Mouse (Mus musculus): ENCODE results near the gene Mylk3. TPM values are rescaled to one million over a fixed set of nuclear protein-coding genes. Genes with fewer than 3 reads are reported as not detected.

Gene Mylk3
- polyA plus RNA-seq (2015; fragmentation: Nextera tagmentation; extraction: Ambion mirVana) = 214 and 224 TPM in 2 replicates

GRCm38 (mm10) chr8:85386205-85386604 is at the start of gene Mylk3:
Gene Mylk3 (minus strand): TSS chr8:85386345.
- Histone ChIP-seq H3K9ac (no peak within 1 kb of the TSS), H3K4me1 (replicated peaks) (peaks cover 35% of the 10 kb centered on the region), H3K27ac (peak within 1 kb of the TSS; percentile 58), H3K27me3 (no peaks in the 10 kb centered on the region), H3K4me3 (no peak within 1 kb of the TSS), H3K4me2 (peak within 1 kb of the TSS; percentile 13; the same call in 1 of the 2 replicates), H3K36me3 (no peaks in the 10 kb centered on the region), H3K9me3 (replicated peaks) (no peaks in the 10 kb centered on the region)
- ATAC-seq (replicated peaks; ENCODE audit: insufficient number of reproducible peaks, insufficient read depth, low FRiP score, low read depth) = peak; percentile 81; the same call in 1 of the 2 replicates
- WGBS = 50% methylated on average over 6 of the region's 6 CpGs

DNA sequence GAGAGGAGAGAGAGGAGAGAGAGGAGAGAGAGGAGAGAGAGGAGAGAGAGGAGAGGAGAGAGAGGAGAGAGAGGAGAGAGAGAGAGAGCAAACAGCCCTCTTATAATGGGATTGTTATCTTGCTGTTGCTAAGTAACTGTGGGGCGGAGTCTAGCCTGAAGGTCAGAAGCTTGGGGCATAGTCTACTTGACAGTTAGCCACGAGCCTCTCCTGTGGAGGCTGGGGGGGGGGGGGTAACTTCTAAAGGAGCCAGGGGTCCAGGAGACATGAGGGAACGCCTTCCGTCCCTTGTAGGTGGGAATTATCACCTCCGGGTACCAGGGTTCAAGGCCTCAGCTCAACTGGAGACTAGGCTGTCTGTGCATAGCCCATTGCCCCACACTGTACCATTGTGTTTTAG is 49.6 kb upstream of the Mylk3 start:
- Histone ChIP-seq H3K27ac (no peak overlapping the region), H3K4me2 (no peak overlapping the region), H3K9ac (no peak overlapping the region), H3K9me3 (replicated peaks) (no peaks in the 10 kb centered on the region; the same call in 1 of the 2 replicates), H3K36me3 (no peaks in the 10 kb centered on the region), H3K4me1 (replicated peaks) (peaks cover 12% of the 10 kb centered on the region), H3K27me3 (no peaks in the 10 kb centered on the region), H3K4me3 (no peak overlapping the region)
- WGBS = 47% methylated on average over 5 of the region's 5 CpGs
- no peak for ATAC-seq (replicated peaks; ENCODE audit: insufficient number of reproducible peaks, insufficient read depth, low FRiP score, low read depth)

DNA sequence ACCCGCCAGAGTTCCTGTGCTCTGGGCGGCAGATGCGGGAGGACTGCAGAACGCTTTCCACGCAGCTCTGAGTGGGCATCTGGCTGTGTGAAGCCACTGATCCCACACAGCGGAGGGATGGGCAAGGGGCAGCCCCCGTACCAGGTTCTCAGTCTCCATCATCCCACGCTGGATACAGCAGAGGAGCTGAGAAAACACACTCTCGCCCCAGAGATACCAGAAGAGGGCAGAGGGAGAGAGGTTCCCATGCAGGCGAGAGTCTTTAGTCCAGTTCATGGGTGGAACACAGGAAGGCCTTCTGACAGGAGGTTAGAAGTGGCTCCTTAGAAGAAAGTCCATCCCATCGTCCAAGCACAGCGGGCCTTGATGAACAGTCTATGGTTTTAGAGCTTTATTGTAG is 48.7 kb upstream of the Mylk3 start:
- Histone ChIP-seq H3K9ac (no peak overlapping the region), H3K36me3 (no peaks in the 10 kb centered on the region), H3K4me1 (replicated peaks) (peaks cover 17% of the 10 kb centered on the region), H3K27me3 (no peaks in the 10 kb centered on the region), H3K4me3 (no peak overlapping the region), H3K4me2 (no peak overlapping the region), H3K9me3 (replicated peaks) (no peaks in the 10 kb centered on the region; the same call in 1 of the 2 replicates), H3K27ac (no peak overlapping the region)
- no peak for ATAC-seq (replicated peaks; ENCODE audit: insufficient number of reproducible peaks, insufficient read depth, low FRiP score, low read depth)
- 79% methylated on average over 12 of the region's 12 CpGs for WGBS

- 2% methylated on average over 6 of the region's 6 CpGs for WGBS
- peak overlapping the region; percentile 83 for H3K4me3 ChIP-seq
- peak overlapping the region; percentile 53; the same call in 1 of the 2 replicates for H3K9ac ChIP-seq
- peaks cover 29% of the 10 kb centered on the region for H3K4me1 ChIP-seq (replicated peaks)
- H3K27ac ChIP-seq = peak overlapping the region; percentile 98
- H3K9me3 ChIP-seq (replicated peaks) = no peaks in the 10 kb centered on the region; the same call in 1 of the 2 replicates
- ATAC-seq (replicated peaks; ENCODE audit: insufficient number of reproducible peaks, insufficient read depth, low FRiP score, low read depth) = peak; percentile 8
- no peaks in the 10 kb centered on the region for H3K36me3 ChIP-seq
- H3K27me3 ChIP-seq = no peaks in the 10 kb centered on the region
- peak overlapping the region; percentile 65 for H3K4me2 ChIP-seq
These were observed 46.9 kb upstream of the Mylk3 start for GRCm38 (mm10) chr8:85433017-85433393.

GRCm38 (mm10) chr8:85432168-85433016 is 46.2 kb upstream of the Mylk3 start, which contains the start of gene 4921524J17Rik:
Gene 4921524J17Rik (minus strand): TSS chr8:85432833.
- peak; percentile 99 for ATAC-seq (replicated peaks; ENCODE audit: insufficient number of reproducible peaks, insufficient read depth, low FRiP score, low read depth)
- under 1% methylated on average over 71 of the region's 85 CpGs for WGBS
- Histone ChIP-seq H3K36me3 (no peaks in the 10 kb centered on the region), H3K9me3 (replicated peaks) (no peaks in the 10 kb centered on the region), H3K27ac (peak within 1 kb of the TSS; percentile 98), H3K4me3 (peak within 1 kb of the TSS; percentile 83), H3K9ac (peak within 1 kb of the TSS; percentile 85), H3K4me2 (peak within 1 kb of the TSS; percentile 65), H3K4me1 (replicated peaks) (peaks cover 35% of the 10 kb centered on the region), H3K27me3 (no peaks in the 10 kb centered on the region)

DNA sequence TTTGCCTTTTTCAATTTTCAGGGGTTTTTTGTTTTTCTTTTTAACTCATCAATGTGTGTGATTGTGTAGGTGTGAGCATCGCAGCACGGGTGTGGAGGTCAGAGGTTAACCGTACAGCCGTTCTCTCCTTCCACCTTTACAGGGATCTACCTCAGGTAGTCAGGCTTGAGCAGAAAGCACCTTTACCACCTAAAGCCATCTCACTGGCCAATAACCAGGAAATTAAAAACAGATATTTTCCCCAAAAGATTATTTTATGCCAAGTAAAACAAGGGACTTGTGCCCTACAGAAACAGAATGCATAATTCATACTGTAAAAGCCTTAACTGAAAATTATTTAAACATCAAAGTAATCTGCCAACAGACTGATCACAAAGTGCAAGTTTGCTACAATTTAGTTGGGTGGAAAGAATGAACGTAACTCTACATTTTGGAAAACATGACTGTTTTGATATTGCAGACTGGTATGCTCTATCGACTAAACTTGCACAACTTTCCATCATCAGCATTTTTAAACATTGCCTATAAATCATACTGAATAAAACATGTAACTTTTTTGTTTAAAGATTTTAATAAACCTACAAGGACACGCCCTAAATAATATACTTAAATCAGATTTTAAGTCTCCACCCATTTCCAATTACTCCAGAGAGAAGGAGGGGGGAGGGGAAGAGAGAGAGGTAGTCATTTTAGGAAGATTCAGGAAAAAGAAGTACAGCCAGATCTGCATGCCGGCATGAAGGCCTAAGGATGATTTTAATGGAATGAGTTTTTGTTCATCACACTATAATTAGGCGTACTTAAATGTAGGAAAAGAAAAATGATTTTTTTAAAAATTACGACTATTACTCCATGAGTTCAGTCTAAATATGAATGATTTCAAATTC is 45.4 kb upstream of the Mylk3 start:
- peak overlapping the region; percentile 63 for H3K4me2 ChIP-seq
- no peaks in the 10 kb centered on the region for H3K27me3 ChIP-seq
- H3K4me1 ChIP-seq (replicated peaks) = peaks cover 40% of the 10 kb centered on the region
- H3K36me3 ChIP-seq = no peaks in the 10 kb centered on the region
- H3K27ac ChIP-seq = peak overlapping the region; percentile 98
- H3K9ac ChIP-seq = peak overlapping the region; percentile 85
- no peaks in the 10 kb centered on the region for H3K9me3 ChIP-seq (replicated peaks)
- no peak for ATAC-seq (replicated peaks; ENCODE audit: insufficient number of reproducible peaks, insufficient read depth, low FRiP score, low read depth)
- peak overlapping the region; percentile 83 for H3K4me3 ChIP-seq
- 6% methylated on average over 10 of the region's 10 CpGs for WGBS

GRCm38 (mm10) chr8:85430801-85431200 is 44.7 kb upstream of the Mylk3 start:
- Histone ChIP-seq H3K9ac (peak overlapping the region; percentile 85), H3K4me3 (peak overlapping the region; percentile 83), H3K36me3 (no peaks in the 10 kb centered on the region), H3K9me3 (replicated peaks) (no peaks in the 10 kb centered on the region), H3K4me2 (peak overlapping the region; percentile 63), H3K27ac (peak overlapping the region; percentile 98), H3K4me1 (replicated peaks) (peaks cover 45% of the 10 kb centered on the region), H3K27me3 (no peaks in the 10 kb centered on the region)
- WGBS = 11% methylated on average over 3 of the region's 3 CpGs
- ATAC-seq (replicated peaks; ENCODE audit: insufficient number of reproducible peaks, insufficient read depth, low FRiP score, low read depth) = no peak

DNA sequence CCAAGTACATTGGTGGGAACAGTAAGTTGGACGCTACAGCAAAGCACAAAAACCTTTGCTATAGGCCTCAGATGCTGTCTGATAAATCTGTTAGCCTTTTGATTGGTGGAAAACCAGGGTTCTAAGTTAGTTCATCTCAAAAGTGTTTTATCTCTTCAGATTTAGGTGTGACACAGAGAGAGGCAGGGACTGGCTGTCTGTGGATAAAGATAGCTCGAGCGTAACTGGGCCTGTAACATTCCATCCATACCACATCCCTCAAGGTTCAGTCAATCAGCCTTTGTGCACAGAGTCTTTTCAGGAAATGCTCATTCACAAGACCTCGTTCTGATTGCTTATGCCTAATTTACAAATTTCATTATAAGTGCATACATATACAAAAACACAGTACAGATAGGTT is 43.1 kb upstream of the Mylk3 start:
- peak overlapping the region; percentile 2; the same call in 1 of the 2 replicates for H3K9ac ChIP-seq
- H3K27me3 ChIP-seq = no peaks in the 10 kb centered on the region
- WGBS = 13% methylated on average over 4 of the region's 4 CpGs
- peak overlapping the region; percentile 40 for H3K4me2 ChIP-seq
- no peaks in the 10 kb centered on the region for H3K9me3 ChIP-seq (replicated peaks)
- ATAC-seq (replicated peaks; ENCODE audit: insufficient number of reproducible peaks, insufficient read depth, low FRiP score, low read depth) = no peak
- peak overlapping the region; percentile 3; the same call in 1 of the 2 replicates for H3K4me3 ChIP-seq
- H3K36me3 ChIP-seq = peaks cover under 1% of the 10 kb centered on the region; the same call in 1 of the 2 replicates
- peaks cover 54% of the 10 kb centered on the region for H3K4me1 ChIP-seq (replicated peaks)
- peak overlapping the region; percentile 89 for H3K27ac ChIP-seq

DNA sequence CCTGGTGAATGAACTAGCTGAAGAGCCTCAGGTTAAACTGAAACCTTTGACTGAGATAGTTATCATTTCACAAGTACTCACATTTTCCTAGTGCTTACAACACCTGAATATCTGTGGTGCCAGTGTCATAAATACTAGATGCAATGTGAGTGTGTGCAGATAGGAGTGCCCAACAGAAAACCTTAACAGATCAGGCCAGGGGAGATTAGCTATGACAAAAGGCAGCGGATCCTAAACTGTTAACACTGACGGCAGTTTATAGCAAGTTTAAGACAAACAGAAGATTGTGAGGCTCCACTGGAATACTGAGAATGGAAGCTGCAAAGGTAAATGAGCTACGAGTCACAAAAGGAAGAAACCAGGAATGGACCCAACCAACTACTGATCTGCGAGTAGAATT is 40.9 kb upstream of the Mylk3 start:
- no peak overlapping the region for H3K9ac ChIP-seq
- H3K4me1 ChIP-seq (replicated peaks) = peaks cover 49% of the 10 kb centered on the region
- peaks cover 3% of the 10 kb centered on the region; the same call in 1 of the 2 replicates for H3K36me3 ChIP-seq
- peak overlapping the region; percentile 63 for H3K27ac ChIP-seq
- 51% methylated on average over 4 of the region's 4 CpGs for WGBS
- no peaks in the 10 kb centered on the region for H3K27me3 ChIP-seq
- no peak for ATAC-seq (replicated peaks; ENCODE audit: insufficient number of reproducible peaks, insufficient read depth, low FRiP score, low read depth)
- no peak overlapping the region; the same call in 1 of the 2 replicates for H3K4me2 ChIP-seq
- H3K4me3 ChIP-seq = no peak overlapping the region
- H3K9me3 ChIP-seq (replicated peaks) = no peaks in the 10 kb centered on the region

DNA sequence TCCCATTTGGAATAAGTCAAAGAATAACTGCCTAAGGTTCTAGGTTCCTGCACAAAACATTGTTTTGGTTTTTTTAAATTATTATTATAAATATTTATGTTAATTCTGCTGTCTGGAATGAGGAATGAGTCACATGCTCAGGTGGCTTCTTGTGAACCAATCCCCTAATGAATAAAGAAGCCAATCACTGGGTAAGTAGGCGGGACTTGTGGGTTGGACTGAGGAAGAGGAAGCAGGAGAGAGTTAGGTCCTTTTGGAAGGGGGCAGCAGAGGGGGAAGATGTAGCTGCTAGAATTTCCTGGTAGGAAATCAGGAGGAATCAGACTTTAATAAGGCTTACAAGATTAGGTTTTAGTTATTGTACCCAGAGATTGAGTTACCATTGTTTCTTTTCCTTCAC is 35.2 kb upstream of the Mylk3 start:
- no peak for ATAC-seq (replicated peaks; ENCODE audit: insufficient number of reproducible peaks, insufficient read depth, low FRiP score, low read depth)
- H3K9me3 ChIP-seq (replicated peaks) = no peaks in the 10 kb centered on the region
- H3K4me2 ChIP-seq = no peak overlapping the region
- peaks cover 6% of the 10 kb centered on the region; the same call in 1 of the 2 replicates for H3K36me3 ChIP-seq
- H3K27ac ChIP-seq = 0 out of 2 replicates have a peak overlapping the region, but pooled peaks have one; percentile 37
- 88% methylated on average over 1 of the region's 1 CpGs for WGBS
- no peak overlapping the region for H3K9ac ChIP-seq
- peaks cover 26% of the 10 kb centered on the region for H3K4me1 ChIP-seq (replicated peaks)
- H3K27me3 ChIP-seq = no peaks in the 10 kb centered on the region
- no peak overlapping the region for H3K4me3 ChIP-seq

GRCm38 (mm10) chr8:85408526-85408925 is 22.4 kb upstream of the Mylk3 start:
- no peak overlapping the region for H3K9ac ChIP-seq
- 66% methylated on average over 3 of the region's 3 CpGs for WGBS
- no peaks in the 10 kb centered on the region for H3K9me3 ChIP-seq (replicated peaks)
- no peak overlapping the region for H3K4me3 ChIP-seq
- no peaks in the 10 kb centered on the region for H3K27me3 ChIP-seq
- H3K36me3 ChIP-seq = peaks cover 5% of the 10 kb centered on the region; the same call in 1 of the 2 replicates
- no peak overlapping the region for H3K4me2 ChIP-seq
- no peak for ATAC-seq (replicated peaks; ENCODE audit: insufficient number of reproducible peaks, insufficient read depth, low FRiP score, low read depth)
- H3K27ac ChIP-seq = no peak overlapping the region
- H3K4me1 ChIP-seq (replicated peaks) = peaks cover 14% of the 10 kb centered on the region
